Mouse (Mus musculus): ENCODE data around the gene Fam133b. TPM values are rescaled to one million over a fixed set of nuclear protein-coding genes. Genes with fewer than 3 reads are reported as not detected.
A peak's percentile ranks its signal among the peaks of the same experiment; 100 is the strongest.

Gene Fam133b
- polyA plus RNA-seq, 2 experiments = 10.9 to 11.6 TPM

- DNase-seq (ENCODE audit: low read depth in 3 of 3, low spot score in 3 of 3) (no peak), ATAC-seq (ENCODE audit: insufficient read depth) (no peak)
- WGBS (ENCODE audit: insufficient replicate concordance) = 57% methylated on average over 5 of the region's 5 CpGs
- no peak overlapping the region for H3K4me3 ChIP-seq (ENCODE audit: insufficient read depth in 1 of 2, low read depth in 2 of 2, low read length in 2 of 2)
- TF ChIP-seq CTCF (IDR thresholded peaks at IDR 0.05; ENCODE audit: low read depth) = no peak
- TF ChIP-seq EP300 (IDR thresholded peaks at IDR 0.05; ENCODE audit: low read depth) = no peak
- no peak overlapping the region for H3K9ac ChIP-seq (replicated peaks)
- H3K9me3 ChIP-seq (ENCODE audit: control insufficient read depth, low read length) = no peaks in the 10 kb centered on the region
- H3K4me2 ChIP-seq (ENCODE audit: low read depth) = no peak overlapping the region
- H3K27me3 ChIP-seq (ENCODE audit: control insufficient read depth, insufficient read depth, low read length) = no peaks in the 10 kb centered on the region
- H3K4me1 ChIP-seq (replicated peaks; ENCODE audit: control insufficient read depth in 2 of 2, insufficient read depth in 2 of 2, low read length in 1 of 2) = peaks cover 11 to 39% of the 10 kb centered on the region in 2 experiments
- H3K27ac ChIP-seq = no peak overlapping the region
- H3K36me3 ChIP-seq (replicated peaks; ENCODE audit: control insufficient read depth, insufficient read depth, low read depth) = no peaks in the 10 kb centered on the region
Observed at GRCm38 (mm10) chr5:3500298-3500697, 43.3 kb upstream of the Fam133b start.

GRCm38 (mm10) chr5:3500957-3501563 lies 42.6 kb upstream of the Fam133b start:
- Histone ChIP-seq H3K4me2 (ENCODE audit: low read depth) (peak overlapping the region; percentile 45), H3K36me3 (replicated peaks; ENCODE audit: control insufficient read depth, insufficient read depth, low read depth) (no peaks in the 10 kb centered on the region), H3K27me3 (ENCODE audit: control insufficient read depth, insufficient read depth, low read length) (no peaks in the 10 kb centered on the region), H3K9me3 (ENCODE audit: control insufficient read depth, low read length) (no peaks in the 10 kb centered on the region), H3K4me1 (replicated peaks; ENCODE audit: control insufficient read depth in 2 of 2, insufficient read depth in 2 of 2, low read length in 1 of 2) (peaks cover 11 to 39% of the 10 kb centered on the region in 2 experiments), H3K9ac (replicated peaks) (no peak overlapping the region), H3K4me3 (ENCODE audit: insufficient read depth in 1 of 2, low read depth in 2 of 2, low read length in 2 of 2) (no peak overlapping the region), H3K27ac (no peak overlapping the region; the same call in 1 of the 2 replicates)
- ATAC-seq (ENCODE audit: insufficient read depth) = no peak
- no peak for TF ChIP-seq EP300 (IDR thresholded peaks at IDR 0.05; ENCODE audit: low read depth)
- no peak for TF ChIP-seq CTCF (IDR thresholded peaks at IDR 0.05; ENCODE audit: low read depth)
- 37% methylated on average over 8 of the region's 8 CpGs for WGBS (ENCODE audit: insufficient replicate concordance)
- DNase-seq (ENCODE audit: low read depth in 3 of 3, low spot score in 3 of 3) = no peak

- no peaks in the 10 kb centered on the region for H3K9me3 ChIP-seq (ENCODE audit: control insufficient read depth, low read length)
- no peak overlapping the region for H3K9ac ChIP-seq (replicated peaks)
- peaks cover 11 to 39% of the 10 kb centered on the region in 2 experiments for H3K4me1 ChIP-seq (replicated peaks; ENCODE audit: control insufficient read depth in 2 of 2, insufficient read depth in 2 of 2, low read length in 1 of 2)
- H3K36me3 ChIP-seq (replicated peaks; ENCODE audit: control insufficient read depth, insufficient read depth, low read depth) = no peaks in the 10 kb centered on the region
- ATAC-seq (ENCODE audit: insufficient read depth) = 0 out of 2 replicates have a peak, but pooled peaks have one; percentile 11
- H3K4me3 ChIP-seq (ENCODE audit: insufficient read depth in 1 of 2, low read depth in 2 of 2, low read length in 2 of 2) = no peak overlapping the region
- peak overlapping the region; percentile 45 for H3K4me2 ChIP-seq (ENCODE audit: low read depth)
- H3K27ac ChIP-seq = no peak overlapping the region; the same call in 1 of the 2 replicates
- TF ChIP-seq EP300 (IDR thresholded peaks at IDR 0.05; ENCODE audit: low read depth) = no peak
- TF ChIP-seq CTCF (IDR thresholded peaks at IDR 0.05; ENCODE audit: low read depth) = no peak
- 20% methylated on average over 8 of the region's 8 CpGs for WGBS (ENCODE audit: insufficient replicate concordance)
- H3K27me3 ChIP-seq (ENCODE audit: control insufficient read depth, insufficient read depth, low read length) = no peaks in the 10 kb centered on the region
- no peak for DNase-seq (ENCODE audit: low read depth in 3 of 3, low spot score in 3 of 3)
Observed at GRCm38 (mm10) chr5:3501564-3502001, 42.0 kb upstream of the Fam133b start.

- ATAC-seq (ENCODE audit: insufficient read depth) (peak; percentile 47; the same call in 1 of the 2 replicates), DNase-seq (ENCODE audit: low read depth in 3 of 3, low spot score in 3 of 3) (no peak)
- 26% methylated on average over 11 of the region's 11 CpGs for WGBS (ENCODE audit: insufficient replicate concordance)
- Histone ChIP-seq H3K4me1 (replicated peaks; ENCODE audit: control insufficient read depth in 2 of 2, insufficient read depth in 2 of 2, low read length in 1 of 2) (peaks cover 11 to 39% of the 10 kb centered on the region in 2 experiments), H3K9ac (replicated peaks) (no peak overlapping the region), H3K9me3 (ENCODE audit: control insufficient read depth, low read length) (no peaks in the 10 kb centered on the region), H3K4me2 (ENCODE audit: low read depth) (no peak overlapping the region), H3K27me3 (ENCODE audit: control insufficient read depth, insufficient read depth, low read length) (no peaks in the 10 kb centered on the region), H3K36me3 (replicated peaks; ENCODE audit: control insufficient read depth, insufficient read depth, low read depth) (no peaks in the 10 kb centered on the region), H3K27ac (no peak overlapping the region), H3K4me3 (ENCODE audit: insufficient read depth in 1 of 2, low read depth in 2 of 2, low read length in 2 of 2) (no peak overlapping the region)
- TF ChIP-seq CTCF (IDR thresholded peaks at IDR 0.05; ENCODE audit: low read depth) (no peak), EP300 (IDR thresholded peaks at IDR 0.05; ENCODE audit: low read depth) (peak; percentile 33; the same call in 1 of the 2 replicates)
Observed at GRCm38 (mm10) chr5:3502610-3503350, 40.9 kb upstream of the Fam133b start.

GRCm38 (mm10) chr5:3503373-3503772 lies 40.3 kb upstream of the Fam133b start:
- Histone ChIP-seq H3K27ac (no peak overlapping the region), H3K9me3 (ENCODE audit: control insufficient read depth, low read length) (no peaks in the 10 kb centered on the region), H3K36me3 (replicated peaks; ENCODE audit: control insufficient read depth, insufficient read depth, low read depth) (no peaks in the 10 kb centered on the region), H3K27me3 (ENCODE audit: control insufficient read depth, insufficient read depth, low read length) (no peaks in the 10 kb centered on the region), H3K4me1 (replicated peaks; ENCODE audit: control insufficient read depth in 2 of 2, insufficient read depth in 2 of 2, low read length in 1 of 2) (peaks cover 11 to 40% of the 10 kb centered on the region in 2 experiments), H3K4me3 (ENCODE audit: insufficient read depth in 1 of 2, low read depth in 2 of 2, low read length in 2 of 2) (no peak overlapping the region), H3K9ac (replicated peaks) (no peak overlapping the region), H3K4me2 (ENCODE audit: low read depth) (no peak overlapping the region)
- ATAC-seq (ENCODE audit: insufficient read depth) (no peak), DNase-seq (ENCODE audit: low read depth in 3 of 3, low spot score in 3 of 3) (no peak)
- TF ChIP-seq CTCF (IDR thresholded peaks at IDR 0.05; ENCODE audit: low read depth) (no peak), EP300 (IDR thresholded peaks at IDR 0.05; ENCODE audit: low read depth) (no peak)
- 53% methylated on average over 4 of the region's 4 CpGs for WGBS (ENCODE audit: insufficient replicate concordance)

Measured in liver, embryonic 14.5 days (tissue).